Mouse (Mus musculus): ENCODE results near the gene Iqsec3. TPM values are rescaled to one million over a fixed set of nuclear protein-coding genes. Genes with fewer than 3 reads are reported as not detected.
A peak's percentile ranks its signal among the peaks of the same experiment; 100 is the strongest.

The Iqsec3 gene
- total RNA-seq, 1 experiment, result 0.18 TPM

DNA sequence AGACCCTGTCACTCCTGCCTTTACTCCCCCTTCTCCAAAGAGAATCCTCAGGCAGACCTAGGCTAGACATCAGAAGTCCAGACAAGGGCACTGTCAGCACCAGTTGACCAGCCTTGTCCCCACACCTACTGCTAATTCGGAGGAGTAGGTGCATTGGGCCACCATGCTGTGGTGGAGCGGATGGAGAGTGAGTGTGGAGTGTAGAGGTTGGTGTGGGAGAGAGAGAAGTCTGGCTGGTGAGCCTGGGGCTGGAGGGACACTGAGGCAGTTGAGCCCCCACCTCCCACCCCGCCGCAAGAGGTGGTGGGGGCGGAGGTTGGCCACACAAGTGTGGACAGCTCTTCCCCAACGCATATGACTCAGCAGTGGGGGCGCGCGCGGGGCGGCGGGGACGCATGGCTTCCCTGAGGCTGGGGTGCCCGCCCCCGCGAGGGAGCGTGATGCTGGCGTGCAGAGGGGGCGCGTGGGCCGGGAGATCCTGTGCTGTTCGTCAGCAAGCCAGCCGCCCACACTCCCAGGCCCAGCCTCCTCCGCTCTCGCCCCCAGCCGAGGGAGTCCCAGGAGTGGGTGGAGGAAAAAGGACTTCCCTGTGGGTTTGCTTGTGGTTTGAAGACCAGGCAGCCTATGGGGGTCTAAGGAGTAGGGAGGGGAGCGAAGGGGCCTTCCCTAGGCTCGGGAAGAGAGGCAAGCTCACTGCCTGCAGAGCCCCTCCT is 10.7 kb downstream of the Iqsec3 start:
- H3K9ac ChIP-seq (ENCODE audit: insufficient read depth, low read depth, low read length, poor library complexity, severe bottlenecking), result no peak overlapping the region

DNA sequence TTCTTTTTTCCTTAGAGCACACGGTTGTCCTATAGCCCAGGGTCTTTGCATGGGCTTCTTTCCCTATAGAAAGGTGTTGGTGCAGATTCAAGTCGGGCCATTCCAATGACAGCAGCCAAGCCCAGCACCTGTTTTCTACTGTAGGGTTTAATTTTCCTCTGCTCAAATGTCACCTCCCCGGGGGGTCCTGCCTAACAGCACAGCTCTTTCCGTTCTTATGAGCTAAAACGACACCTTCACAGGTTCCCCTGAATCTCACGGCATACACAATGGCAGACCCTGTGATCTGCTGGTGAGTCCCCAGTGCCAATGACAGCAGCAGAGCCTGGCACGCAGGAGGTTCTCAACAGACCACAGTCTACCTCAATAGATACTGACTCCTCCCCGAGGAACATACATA is 16.1 kb downstream of the Iqsec3 start:
- H3K4me1 ChIP-seq (ENCODE audit: control insufficient read depth in 2 of 2, insufficient read depth in 2 of 2, low read length in 2 of 2, poor library complexity in 1 of 2), result no peaks in the 10 kb centered on the region
- no peaks in the 10 kb centered on the region for H3K9me3 ChIP-seq (ENCODE audit: control insufficient read depth, insufficient read depth, low read depth, low read length)
- DNase-seq (ENCODE audit: low read depth, low spot score), result no peak
- in situ Hi-C loops (cut with MboI; ENCODE audit: low sequenced_read_pairs in 2 of 2, unreplicated experiment in 2 of 2), result no loop called here
- H3K9ac ChIP-seq (ENCODE audit: insufficient read depth, low read depth, low read length, poor library complexity, severe bottlenecking), result no peak overlapping the region
- TF ChIP-seq MAFK (IDR thresholded peaks at IDR 0.05; ENCODE audit: insufficient read depth, low read depth, low read length) (no peak), CHD2 (IDR thresholded peaks at IDR 0.05; ENCODE audit: low read depth, low read length) (no peak), ZC3H11A (IDR thresholded peaks at IDR 0.05; ENCODE audit: borderline replicate concordance, low read depth, low read length) (no peak), ZNF384 (IDR thresholded peaks at IDR 0.05; ENCODE audit: low read depth, low read length) (no peak), HCFC1 (IDR thresholded peaks at IDR 0.05; ENCODE audit: borderline replicate concordance, insufficient read depth, low read length) (no peak)
- no peak overlapping the region for H3K4me3 ChIP-seq (ENCODE audit: insufficient read depth in 1 of 2, low read depth in 1 of 2, low read length in 2 of 2, poor library complexity in 1 of 2, severe bottlenecking in 1 of 2)
- no peak overlapping the region for H3K27ac ChIP-seq (ENCODE audit: insufficient read depth, low read depth, low read length, poor library complexity, severe bottlenecking)
- H3K36me3 ChIP-seq (ENCODE audit: control insufficient read depth, insufficient read depth, low read length, poor library complexity, severe bottlenecking), result no peaks in the 10 kb centered on the region

More for the DNA sequence above, 10.7 kb downstream of the Iqsec3 start:
- H3K4me1 ChIP-seq (ENCODE audit: control insufficient read depth in 2 of 2, insufficient read depth in 2 of 2, low read length in 2 of 2, poor library complexity in 1 of 2), result 0 out of 4 replicates have a peak, but pooled peaks cover 0 to 2% of the 10 kb centered on the region in 2 experiments
- no peak for DNase-seq (ENCODE audit: low read depth, low spot score)
- H3K27ac ChIP-seq (ENCODE audit: insufficient read depth, low read depth, low read length, poor library complexity, severe bottlenecking), result no peak overlapping the region
- no peaks in the 10 kb centered on the region for H3K9me3 ChIP-seq (ENCODE audit: control insufficient read depth, insufficient read depth, low read depth, low read length)
- in situ Hi-C loops (cut with MboI; ENCODE audit: low sequenced_read_pairs in 2 of 2, unreplicated experiment in 2 of 2), result no loop called here
- H3K36me3 ChIP-seq (ENCODE audit: control insufficient read depth, insufficient read depth, low read length, poor library complexity, severe bottlenecking), result no peaks in the 10 kb centered on the region
- no peak for TF ChIP-seq MAFK (IDR thresholded peaks at IDR 0.05; ENCODE audit: insufficient read depth, low read depth, low read length)
- TF ChIP-seq ZNF384 (IDR thresholded peaks at IDR 0.05; ENCODE audit: low read depth, low read length), result no peak
- no peak for TF ChIP-seq ZC3H11A (IDR thresholded peaks at IDR 0.05; ENCODE audit: borderline replicate concordance, low read depth, low read length)
- TF ChIP-seq HCFC1 (IDR thresholded peaks at IDR 0.05; ENCODE audit: borderline replicate concordance, insufficient read depth, low read length), result no peak
- peak overlapping the region; percentile 42 to 43; a peak in 3 of 4 replicates for H3K4me3 ChIP-seq (ENCODE audit: insufficient read depth in 1 of 2, low read depth in 1 of 2, low read length in 2 of 2, poor library complexity in 1 of 2, severe bottlenecking in 1 of 2)

DNA sequence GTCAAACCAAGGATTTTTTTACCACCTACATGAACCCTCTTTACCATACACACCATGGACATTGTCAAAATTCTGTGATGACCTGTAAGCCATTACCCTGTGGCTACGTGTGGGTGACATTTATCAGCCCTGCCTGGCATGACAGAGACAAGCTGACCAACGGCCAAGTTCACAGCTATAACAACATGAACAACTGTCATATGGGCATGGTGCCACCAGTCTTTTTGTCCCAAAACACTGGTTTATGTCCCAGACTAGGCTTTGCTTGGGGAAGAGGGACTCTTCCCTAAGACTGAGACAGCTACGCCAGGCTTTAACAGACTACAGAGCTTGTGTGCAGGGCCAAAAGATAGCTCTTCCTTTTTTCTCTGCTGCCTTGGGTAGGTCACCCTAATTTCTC is 16.8 kb downstream of the Iqsec3 start:
- TF ChIP-seq ZC3H11A (IDR thresholded peaks at IDR 0.05; ENCODE audit: borderline replicate concordance, low read depth, low read length), result no peak
- TF ChIP-seq MAFK (IDR thresholded peaks at IDR 0.05; ENCODE audit: insufficient read depth, low read depth, low read length), result no peak
- no peak for TF ChIP-seq CHD2 (IDR thresholded peaks at IDR 0.05; ENCODE audit: low read depth, low read length)
- TF ChIP-seq ZNF384 (IDR thresholded peaks at IDR 0.05; ENCODE audit: low read depth, low read length), result no peak
- Histone ChIP-seq H3K9ac (ENCODE audit: insufficient read depth, low read depth, low read length, poor library complexity, severe bottlenecking) (no peak overlapping the region), H3K4me3 (ENCODE audit: insufficient read depth in 1 of 2, low read depth in 1 of 2, low read length in 2 of 2, poor library complexity in 1 of 2, severe bottlenecking in 1 of 2) (no peak overlapping the region), H3K36me3 (ENCODE audit: control insufficient read depth, insufficient read depth, low read length, poor library complexity, severe bottlenecking) (no peaks in the 10 kb centered on the region), H3K4me1 (ENCODE audit: control insufficient read depth in 2 of 2, insufficient read depth in 2 of 2, low read length in 2 of 2, poor library complexity in 1 of 2) (no peaks in the 10 kb centered on the region), H3K9me3 (ENCODE audit: control insufficient read depth, insufficient read depth, low read depth, low read length) (no peaks in the 10 kb centered on the region), H3K27ac (ENCODE audit: insufficient read depth, low read depth, low read length, poor library complexity, severe bottlenecking) (no peak overlapping the region)
- in situ Hi-C loops (cut with MboI; ENCODE audit: low sequenced_read_pairs in 2 of 2, unreplicated experiment in 2 of 2), result no loop called here
- no peak for DNase-seq (ENCODE audit: low read depth, low spot score)

DNA sequence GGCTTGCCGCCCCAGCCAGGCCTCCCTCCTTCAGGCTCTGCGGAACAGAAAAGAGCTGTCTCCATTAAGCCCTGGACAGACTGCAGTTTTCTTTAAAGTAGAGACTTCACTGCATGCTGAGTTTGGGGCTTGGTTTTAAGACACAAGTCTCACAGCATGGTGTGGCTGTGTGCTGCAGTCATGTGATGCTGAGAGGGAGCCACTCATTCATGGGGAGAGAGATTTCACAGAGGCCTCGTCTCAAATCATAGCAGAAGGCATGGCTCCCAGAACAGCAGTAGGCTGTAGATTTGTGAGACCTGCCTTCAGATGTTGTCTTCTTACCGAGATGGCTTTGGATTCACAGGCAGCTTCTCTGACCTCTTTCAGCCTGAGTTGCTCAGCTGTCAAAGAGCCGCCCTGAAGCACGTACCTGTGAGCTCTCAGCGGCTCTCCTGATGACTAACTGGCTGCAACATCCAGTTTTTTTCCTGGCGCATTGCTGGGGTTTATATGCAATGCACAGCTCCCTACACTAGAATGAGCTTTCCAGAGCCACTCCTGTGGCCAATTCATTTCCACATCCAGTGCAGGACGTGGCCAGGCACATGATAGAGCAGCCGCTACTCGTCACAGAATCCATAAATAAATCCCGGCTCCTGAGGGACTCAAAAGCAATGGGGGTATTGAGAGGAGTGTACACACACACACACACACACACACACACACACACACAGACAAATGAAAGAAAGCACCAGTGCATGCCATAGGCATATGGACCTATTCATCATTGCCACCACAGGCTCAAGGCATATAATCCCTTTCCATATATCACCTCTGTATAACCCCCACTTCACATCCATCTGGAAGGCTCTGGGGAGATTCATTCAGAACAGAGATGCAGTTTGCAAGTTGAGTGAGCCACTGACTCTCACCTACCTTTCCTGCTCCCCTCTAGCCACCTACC is 18.7 kb downstream of the Iqsec3 start:
- H3K9me3 ChIP-seq (ENCODE audit: control insufficient read depth, insufficient read depth, low read depth, low read length), result no peaks in the 10 kb centered on the region
- no peak for TF ChIP-seq MAFK (IDR thresholded peaks at IDR 0.05; ENCODE audit: insufficient read depth, low read depth, low read length)
- TF ChIP-seq ZC3H11A (IDR thresholded peaks at IDR 0.05; ENCODE audit: borderline replicate concordance, low read depth, low read length), result no peak
- TF ChIP-seq ZNF384 (IDR thresholded peaks at IDR 0.05; ENCODE audit: low read depth, low read length), result no peak
- no peak for TF ChIP-seq CHD2 (IDR thresholded peaks at IDR 0.05; ENCODE audit: low read depth, low read length)
- no peak for TF ChIP-seq HCFC1 (IDR thresholded peaks at IDR 0.05; ENCODE audit: borderline replicate concordance, insufficient read depth, low read length)
- H3K4me3 ChIP-seq (ENCODE audit: insufficient read depth in 1 of 2, low read depth in 1 of 2, low read length in 2 of 2, poor library complexity in 1 of 2, severe bottlenecking in 1 of 2), result no peak overlapping the region
- DNase-seq (ENCODE audit: low read depth, low spot score), result no peak
- no peak overlapping the region for H3K27ac ChIP-seq (ENCODE audit: insufficient read depth, low read depth, low read length, poor library complexity, severe bottlenecking)
- in situ Hi-C loops (cut with MboI; ENCODE audit: low sequenced_read_pairs in 2 of 2, unreplicated experiment in 2 of 2), result no loop called here
- H3K36me3 ChIP-seq (ENCODE audit: control insufficient read depth, insufficient read depth, low read length, poor library complexity, severe bottlenecking), result no peaks in the 10 kb centered on the region
- no peak overlapping the region for H3K9ac ChIP-seq (ENCODE audit: insufficient read depth, low read depth, low read length, poor library complexity, severe bottlenecking)
- H3K4me1 ChIP-seq (ENCODE audit: control insufficient read depth in 2 of 2, insufficient read depth in 2 of 2, low read length in 2 of 2, poor library complexity in 1 of 2), result no peaks in the 10 kb centered on the region
